Mouse (Mus musculus) telencephalon, adult 2 months (tissue): ENCODE measurements at regions not wholly inside any gene's neighbourhood (a gene's known extent, or its start where the extent isn't known, plus 50 kb on each side); places are given as distances from the start of the nearest gene placed in this dataset.

ENCODE experiments used
- DNase-seq: peaks from one replicate; pipeline ENCODE4 v3.0.0-alpha.2; 2011; ENCODE audit warnings: low read depth, low spot score

- no peak for DNase-seq
Observed at GRCm38 (mm10) chr3:4971496-4971895, 779.1 kb upstream of the Gm8797 start.

- DNase-seq = no peak
Observed at GRCm38 (mm10) chr3:4973278-4973677, 777.3 kb upstream of the Gm8797 start.

- no peak for DNase-seq
Observed at GRCm38 (mm10) chr3:4973764-4974163, 776.8 kb upstream of the Gm8797 start.

- no peak for DNase-seq
Observed at GRCm38 (mm10) chr3:4974659-4975058, 775.9 kb upstream of the Gm8797 start.

- no peak for DNase-seq
Observed at GRCm38 (mm10) chr3:4976344-4976743, 774.3 kb upstream of the Gm8797 start.

- no peak for DNase-seq
Observed at GRCm38 (mm10) chr3:5017742-5018141, 732.9 kb upstream of the Gm8797 start.
